Mouse (Mus musculus): Measurements from ENCODE around the gene Scfd2.

Scfd2 gene

DNA sequence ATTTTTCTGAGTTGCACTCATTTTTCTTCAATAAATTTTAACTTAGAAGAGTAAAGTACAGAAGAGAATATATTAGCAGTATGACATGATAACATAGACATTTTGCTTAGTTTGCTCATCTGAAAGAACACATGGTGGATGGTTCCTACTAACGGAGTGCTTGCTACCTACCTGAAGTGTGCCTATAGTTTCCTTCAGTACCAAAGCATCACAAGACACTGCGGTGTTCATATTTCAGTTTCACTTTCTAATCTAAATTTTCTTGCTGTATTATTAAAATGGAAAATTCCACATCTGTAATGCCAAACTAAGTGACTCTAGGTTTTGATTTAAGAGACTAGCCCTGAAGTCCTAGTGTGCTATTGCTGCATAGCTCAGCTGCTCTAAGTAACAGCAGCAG is 74.8 kb downstream of the Scfd2 start:
- DNase-seq (ENCODE audit: low read depth, low spot score) = peak; percentile 34

DNA sequence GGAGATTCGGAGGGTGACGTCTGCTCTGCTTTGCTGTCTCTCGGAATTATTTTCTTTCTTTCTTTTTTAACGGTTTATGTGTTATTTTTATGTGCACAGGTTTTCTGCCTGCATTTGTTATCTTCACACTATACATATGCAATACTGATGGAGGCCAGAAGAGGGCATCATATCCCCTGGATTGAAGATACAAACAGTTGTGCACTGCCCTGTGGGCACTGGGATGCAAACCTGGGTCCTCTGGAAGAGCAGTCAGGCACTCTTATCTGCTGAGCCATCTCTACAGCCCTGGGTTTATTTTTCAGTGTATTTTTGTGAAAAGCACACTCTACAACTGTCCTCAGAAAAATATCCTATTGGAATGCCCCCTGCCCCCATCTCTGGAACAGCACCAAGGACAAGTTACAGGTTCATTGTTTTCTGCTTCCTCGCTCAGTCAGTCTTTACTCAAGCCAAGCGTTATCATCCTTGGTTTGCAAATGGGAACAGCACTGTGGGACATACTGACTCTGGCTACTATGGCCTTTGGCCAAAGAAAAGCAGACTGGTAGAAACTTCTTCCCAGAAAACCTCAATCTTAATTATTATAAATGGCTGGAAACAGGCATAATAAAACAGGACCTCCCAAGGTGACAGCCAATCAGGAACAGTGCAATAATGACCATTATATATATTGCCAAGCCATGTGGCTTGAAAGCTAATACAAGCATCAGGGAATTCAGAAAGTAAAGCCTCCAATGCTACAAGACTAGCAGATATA is 75.9 kb downstream of the Scfd2 start:
- peak; percentile 11 for DNase-seq (ENCODE audit: low read depth, low spot score)

DNA sequence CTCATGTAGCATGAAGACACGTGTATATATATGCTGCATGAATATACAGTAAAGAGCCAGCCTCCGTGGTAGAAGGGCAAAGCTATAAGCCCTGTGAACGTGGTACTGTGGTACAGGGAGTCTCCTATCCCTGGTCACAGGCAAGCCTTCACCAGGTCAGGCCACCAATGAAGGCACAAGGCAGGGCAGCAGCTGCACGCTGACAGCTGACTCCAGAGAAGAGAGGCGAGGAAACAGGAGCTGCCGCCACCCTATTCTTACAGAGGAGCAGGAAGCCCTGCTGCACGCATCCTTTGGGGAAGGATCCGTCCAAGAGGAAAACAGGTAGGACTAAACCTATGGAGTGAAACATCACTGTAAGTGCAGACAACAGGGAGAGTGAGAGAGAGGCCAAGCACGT is 76.5 kb downstream of the Scfd2 start:
- no peak for DNase-seq (ENCODE audit: low read depth, low spot score)

DNA sequence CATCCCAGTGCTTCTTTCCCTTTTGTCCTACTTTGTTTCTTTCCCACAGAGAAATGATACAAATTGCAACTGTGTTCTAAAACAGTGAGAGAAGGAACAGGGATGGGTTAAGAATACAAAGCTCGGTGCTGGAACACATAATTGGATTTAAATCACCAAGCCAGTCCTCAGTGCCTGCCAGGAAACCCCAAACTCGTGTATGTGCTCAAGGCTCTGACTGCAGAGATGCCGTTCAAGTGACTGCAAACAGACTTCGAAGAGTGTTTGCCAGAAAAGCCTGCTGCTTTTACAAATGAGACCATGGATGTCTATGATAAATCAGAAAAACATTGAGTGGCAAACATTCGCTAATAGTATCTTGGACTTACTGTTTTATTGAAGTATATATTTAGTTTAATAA is 80.6 kb downstream of the Scfd2 start:
- no peak for DNase-seq (ENCODE audit: low read depth, low spot score)

GRCm38 (mm10) chr5:74447517-74448334 is 83.8 kb downstream of the Scfd2 start:
- DNase-seq (ENCODE audit: low read depth, low spot score) = no peak

GRCm38 (mm10) chr5:74445861-74446260 is 85.7 kb downstream of the Scfd2 start:
- DNase-seq (ENCODE audit: low read depth, low spot score) = no peak

- no peak for DNase-seq (ENCODE audit: low read depth, low spot score)
Measured at GRCm38 (mm10) chr5:74438353-74438752, 93.2 kb downstream of the Scfd2 start.

- DNase-seq (ENCODE audit: low read depth, low spot score) = peak; percentile 46
Measured at GRCm38 (mm10) chr5:74433580-74434147, 97.9 kb downstream of the Scfd2 start.

DNA sequence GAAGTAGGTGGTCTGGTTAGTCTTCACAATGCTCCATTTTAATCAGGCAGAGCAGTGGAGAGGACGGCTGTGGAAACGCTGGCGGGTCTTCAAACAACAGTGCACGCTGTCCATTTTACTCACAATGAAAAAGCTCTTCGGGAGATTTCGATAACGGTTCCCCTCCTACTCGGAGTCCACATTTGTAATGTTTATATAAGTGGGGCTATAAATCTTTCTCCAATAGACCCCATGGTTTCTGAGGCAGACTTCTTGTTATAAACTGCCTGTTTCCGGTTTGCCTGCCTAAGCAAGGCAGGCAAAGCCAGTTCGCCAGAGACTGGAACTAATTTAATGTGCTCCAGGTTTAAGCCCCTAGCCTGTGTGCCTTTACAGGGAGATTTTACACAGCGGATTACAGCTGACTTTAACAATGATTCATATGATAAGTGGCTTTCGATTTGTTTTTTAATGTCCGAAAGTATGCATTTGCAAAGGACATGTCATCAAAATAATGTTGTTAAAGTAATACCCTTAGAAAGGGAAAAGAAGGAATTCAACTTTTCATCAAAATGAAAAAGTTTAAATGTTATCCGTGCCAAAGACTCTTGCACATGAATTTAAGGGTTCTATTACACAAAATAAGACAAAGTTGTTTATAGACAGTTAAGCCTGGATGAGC is 98.5 kb downstream of the Scfd2 start:
- no peak for DNase-seq (ENCODE audit: low read depth, low spot score)

- no peak for DNase-seq (ENCODE audit: low read depth, low spot score)
Measured at GRCm38 (mm10) chr5:74420615-74421132, 110.9 kb downstream of the Scfd2 start.

- no peak for DNase-seq (ENCODE audit: low read depth, low spot score)
Measured at GRCm38 (mm10) chr5:74412557-74412956, 119.0 kb downstream of the Scfd2 start.

DNA sequence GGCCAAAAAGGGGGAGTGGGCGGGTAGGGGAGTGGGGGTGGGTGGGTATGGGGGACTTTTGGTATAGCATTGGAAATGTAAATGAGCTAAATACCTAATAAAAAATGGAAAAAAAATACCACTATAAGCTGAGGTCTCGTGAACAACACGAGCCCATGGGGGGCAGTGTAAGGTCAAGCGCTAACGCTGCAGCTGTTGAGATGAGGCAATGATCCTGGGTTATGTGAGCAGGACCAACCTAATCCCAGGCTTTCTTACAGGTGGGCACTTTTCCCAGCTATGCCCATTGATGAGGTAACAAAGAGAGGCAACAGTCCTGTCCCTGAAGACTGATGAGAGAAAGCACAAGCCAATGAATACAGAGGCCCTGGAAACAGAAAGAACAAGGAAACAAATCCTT is 126.7 kb downstream of the Scfd2 start:
- no peak for DNase-seq (ENCODE audit: low read depth, low spot score)

DNA sequence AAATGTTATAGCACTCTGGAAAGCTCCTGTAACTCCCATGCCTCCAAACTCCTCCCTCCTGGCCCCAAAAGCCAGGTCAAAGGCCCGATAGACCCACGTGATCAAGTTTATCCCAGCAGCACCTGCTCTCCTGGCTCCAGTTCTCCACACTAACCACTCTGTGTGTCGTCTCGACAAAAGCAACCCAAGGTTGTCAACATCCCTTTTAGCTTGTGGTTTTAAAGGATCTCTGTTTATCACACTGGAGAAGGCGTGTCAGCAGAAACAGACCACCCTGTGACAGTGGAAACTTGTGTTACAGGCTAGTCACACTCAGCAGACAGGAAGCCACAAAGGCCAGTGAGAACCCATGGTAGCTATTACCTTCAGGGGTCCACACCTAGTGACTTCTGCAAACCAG is 127.5 kb downstream of the Scfd2 start:
- DNase-seq (ENCODE audit: low read depth, low spot score) = peak; percentile 61

GRCm38 (mm10) chr5:74402626-74403025 is 128.9 kb downstream of the Scfd2 start:
- DNase-seq (ENCODE audit: low read depth, low spot score) = peak; percentile 73

GRCm38 (mm10) chr5:74391806-74392205 is 139.8 kb downstream of the Scfd2 start:
- no peak for DNase-seq (ENCODE audit: low read depth, low spot score)

DNA sequence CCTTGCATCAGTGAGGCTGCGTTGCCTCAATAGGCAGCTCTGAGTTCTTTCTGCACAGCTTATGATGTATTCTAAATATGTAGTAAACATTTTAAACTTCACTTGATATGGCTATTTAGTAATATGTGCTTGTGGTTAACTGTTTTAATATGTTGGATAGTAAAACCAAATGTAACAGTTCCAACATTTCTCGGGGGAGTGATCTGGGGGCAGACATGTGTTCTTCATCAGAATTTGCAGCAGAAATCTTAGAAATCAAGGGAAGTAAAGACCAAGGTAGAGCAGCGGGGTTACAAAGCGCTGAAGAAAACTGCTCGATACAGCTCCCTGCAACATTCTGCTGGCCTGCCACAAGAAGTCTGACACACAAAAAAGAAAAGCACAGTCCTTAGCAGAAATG is 140.2 kb downstream of the Scfd2 start:
- no peak for DNase-seq (ENCODE audit: low read depth, low spot score)

GRCm38 (mm10) chr5:74388849-74389248 is 142.7 kb downstream of the Scfd2 start:
- no peak for DNase-seq (ENCODE audit: low read depth, low spot score)

GRCm38 (mm10) chr5:74388101-74388500 is 143.5 kb downstream of the Scfd2 start:
- DNase-seq (ENCODE audit: low read depth, low spot score) = no peak

DNA sequence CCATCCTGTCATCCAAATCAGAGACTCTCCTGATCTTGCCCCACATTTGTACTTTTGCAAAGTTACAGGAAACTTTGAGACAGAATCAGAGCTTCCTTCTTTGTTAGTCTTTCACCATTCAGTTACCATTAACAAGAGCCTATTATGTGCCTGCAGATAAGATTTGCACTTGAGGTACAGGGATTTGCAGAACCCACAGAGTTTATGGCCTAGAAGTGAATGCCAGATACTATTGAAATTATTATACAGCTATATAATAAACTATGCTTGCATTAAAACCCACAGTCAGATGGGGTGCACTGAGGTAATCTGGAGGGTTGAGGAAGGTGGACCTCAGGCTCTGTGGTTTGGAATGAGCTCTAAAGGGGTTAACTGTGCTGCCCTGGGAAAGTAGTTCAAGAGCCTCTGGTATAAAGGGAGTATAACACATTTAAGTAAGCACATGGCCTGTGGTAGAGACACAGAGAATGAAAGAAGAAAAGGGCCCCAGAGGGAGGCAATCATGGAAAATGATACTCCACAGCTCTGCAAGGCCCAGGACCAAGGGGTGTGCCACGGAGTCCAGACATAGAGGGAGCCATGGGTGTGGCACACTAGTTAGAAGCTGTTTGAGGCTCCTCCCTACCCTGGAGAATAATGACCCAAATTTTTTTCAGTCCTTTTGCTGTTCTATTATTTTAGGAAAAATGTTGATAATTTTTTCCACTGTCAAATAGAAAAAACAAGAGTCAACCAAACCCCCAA is 144.2 kb downstream of the Scfd2 start:
- no peak for DNase-seq (ENCODE audit: low read depth, low spot score)

DNA sequence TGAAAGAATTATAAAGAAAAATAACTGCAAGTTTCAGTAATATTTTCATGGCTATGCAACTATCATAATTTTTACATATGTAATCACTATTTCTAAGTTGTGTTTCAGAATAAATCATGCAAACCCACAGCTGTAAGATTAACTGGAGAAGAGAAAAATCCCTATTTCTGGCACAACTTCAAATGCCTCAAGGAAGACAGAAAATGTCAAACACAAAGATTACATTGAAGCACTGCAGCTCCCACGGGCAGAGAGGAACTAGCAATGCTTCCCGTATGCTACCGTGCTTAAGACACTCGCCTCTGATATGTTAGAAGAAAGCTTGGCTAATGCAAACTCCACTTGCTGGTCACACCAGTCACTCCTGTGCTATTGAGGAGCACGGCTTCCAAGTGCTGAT is 151.5 kb downstream of the Scfd2 start:
- DNase-seq (ENCODE audit: low read depth, low spot score) = no peak

GRCm38 (mm10) chr5:74366710-74367101 is 164.9 kb downstream of the Scfd2 start:
- peak; percentile 30 for DNase-seq (ENCODE audit: low read depth, low spot score)
